Mouse (Mus musculus) midbrain, embryonic 16.5 days (tissue): ENCODE results near the gene Btbd35f9. TPM values are rescaled to one million over a fixed set of nuclear protein-coding genes. Genes with fewer than 3 reads are reported as not detected.
"Not testable (repeated sequence)": the region's sequence is repeated elsewhere in the genome, so short reads cannot be mapped to it uniquely, and the experiment has no call there.

Experiments used
- ATAC-seq: fragments of 200-750 bp; cut with Nextera tagmentation; 2 replicates; pipeline ENCODE4 v1.8.0; 2017; ENCODE audit warnings: moderate TSS enrichment
- H3K27ac ChIP-seq: fragments of 300-500 bp; sonication (generic); 2 replicates; pipeline ENCODE4 v1.5.1; 2014; ENCODE audit warnings: mild to moderate bottlenecking, low read length, mixed read lengths
- H3K27me3 ChIP-seq: fragments of 300-500 bp; sonication (generic); 2 replicates; pipeline ENCODE4 v1.6.1; 2014; ENCODE audit warnings: low read depth, low read length, mixed read lengths; ENCODE audit not compliant: control insufficient read depth, insufficient read depth
- H3K36me3 ChIP-seq: fragments of 300-500 bp; sonication (generic); 2 replicates; pipeline ENCODE4 v1.6.1; 2014; ENCODE audit warnings: mild to moderate bottlenecking, low read length, moderate library complexity, mixed read lengths; ENCODE audit not compliant: control insufficient read depth, insufficient read depth
- H3K4me1 ChIP-seq: fragments of 300-500 bp; sonication (generic); 2 replicates; pipeline ENCODE4 v1.6.1; 2014; ENCODE audit warnings: mild to moderate bottlenecking, low read length, mixed read lengths; ENCODE audit not compliant: control insufficient read depth, insufficient read depth
- H3K4me2 ChIP-seq: fragments of 300-500 bp; sonication (generic); 2 replicates; pipeline ENCODE4 v1.6.1; 2014; ENCODE audit warnings: mild to moderate bottlenecking, low read length, mixed read lengths
- H3K4me3 ChIP-seq: fragments of 300-500 bp; sonication (generic); 2 replicates; pipeline ENCODE4 v1.5.1; 2014; ENCODE audit warnings: low read depth, mild to moderate bottlenecking, low read length, moderate library complexity, mixed read lengths
- H3K9ac ChIP-seq: fragments of 300-500 bp; sonication (generic); 2 replicates; pipeline ENCODE4 v1.6.1; 2014; ENCODE audit warnings: low read depth, low read length, mixed read lengths
- H3K9me3 ChIP-seq: fragments of 300-500 bp; sonication (generic); replicated peaks from 2 replicates; pipeline ENCODE4 v1.6.1; 2014; ENCODE audit warnings: mild to moderate bottlenecking, low read length, mixed read lengths; ENCODE audit not compliant: control insufficient read depth, poor library complexity, severe bottlenecking
- WGBS: fragments of 180-500 bp; shearing (Covaris S2); extraction: QIAGEN DNeasy Blood & Tissue Kit; methylation state at CpG from one replicate; pipeline ENCODE4 v1.1.7; 2014; 5-methylcytosine and 5-hydroxymethylcytosine counted together
- polyA plus RNA-seq: library from polyadenylated mRNA; unstranded; fragments of >200 nt; fragmentation: Nextera tagmentation; extraction: Ambion mirVana; gene quantifications from 2 replicates; pipeline ENCODE4 v1.2.1, GENCODE M21; 2015

Gene Btbd35f9
- polyA plus RNA-seq, result not detected in 2 replicates

DNA sequence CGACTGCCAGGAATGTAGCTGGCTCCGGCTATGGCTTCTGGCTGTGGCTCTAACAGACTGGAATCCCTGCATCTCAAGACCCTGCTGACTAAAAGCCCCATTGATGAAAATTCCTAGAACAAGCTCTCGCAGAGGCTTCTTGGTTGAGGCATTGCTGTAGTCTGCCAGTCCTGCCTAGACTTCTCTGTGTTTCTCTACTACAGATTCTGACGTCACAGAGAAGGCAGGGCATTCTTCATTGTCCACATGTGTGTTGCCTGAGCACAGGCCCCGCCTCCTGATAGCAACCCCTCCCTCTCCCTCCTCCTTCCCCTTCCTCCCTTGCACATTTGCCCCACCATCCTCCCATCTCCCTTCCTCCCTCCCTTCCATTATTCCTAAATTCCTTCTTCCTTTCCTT lies at the start of gene Btbd35f9:
Gene Btbd35f9 (minus strand): TSS at position 101 of the 400 bp plus-strand sequence.
- ATAC-seq, H3K4me1 ChIP-seq, H3K36me3 ChIP-seq, H3K27ac ChIP-seq, H3K27me3 ChIP-seq, H3K9ac ChIP-seq, H3K9me3 ChIP-seq, H3K4me3 ChIP-seq, H3K4me2 ChIP-seq: not testable (repeated sequence)
- WGBS, result no CpG with 5 or more reads among the region's 5 CpGs

Other genes starting within 250 kb of the Btbd35f9 start
- gene Btbd35f6, start 205.0 kb downstream of the Btbd35f9 start, polyA plus RNA-seq, result not detected in 2 replicates
- not detected in 2 replicates for gene Gm21870, start 174.7 kb downstream of the Btbd35f9 start, polyA plus RNA-seq
- gene Spin2g, start 77.2 kb upstream of the Btbd35f9 start, polyA plus RNA-seq, result not detected in 2 replicates